Comparison of ENCODE assay signal across 13 mouse cellular contexts in genomic region chr6:116021961-116022485, GRCm38 (mm10). TPM values are rescaled to one million over a fixed set of nuclear protein-coding genes. Genes with fewer than 3 reads are reported as not detected.
DNase-seq lines count a peak whose midpoint lies in the region; ATAC-seq and TF ChIP-seq lines count a peak whose summit lies in the region.
"Had no signal": no experiment of that assay in that cellular context is flagged by ENCODE, and none has a peak within 500 bp of the region (broad histone marks: within the 10 kb centered on the region; RNA-seq: fewer than 3 reads in every experiment).

No protein-coding gene starts in this region.

- H3K9me3 ChIP-seq in limb, embryonic 15.5 days = peaks cover 9% of the 10 kb centered on the region
- H3K9me3 ChIP-seq in limb, embryonic 10.5 days (replicated peaks) = peaks cover 6% of the 10 kb centered on the region
- peaks cover 8% of the 10 kb centered on the region for H3K9me3 ChIP-seq in embryonic facial prominence, embryonic 10.5 days

- TF ChIP-seq POLR2A in cerebellum, adult 2 months (IDR thresholded peaks at IDR 0.05; ENCODE audit: borderline replicate concordance, insufficient read depth, low read length) = no peak

- TF ChIP-seq CTCF in cerebellum, adult 2 months (IDR thresholded peaks at IDR 0.05; ENCODE audit: borderline replicate concordance, insufficient read depth, low read depth, low read length) = no peak

- no peaks in the 10 kb centered on the region for H3K4me1 ChIP-seq in limb, embryonic 15.5 days
- no peaks in the 10 kb centered on the region for H3K4me1 ChIP-seq in limb, embryonic 10.5 days
- H3K4me1 ChIP-seq in embryonic facial prominence, embryonic 10.5 days = no peaks in the 10 kb centered on the region
- no peaks in the 10 kb centered on the region for H3K4me1 ChIP-seq in cerebellum, adult 2 months (ENCODE audit: control insufficient read depth, insufficient read depth, low read length)
- H3K4me1 ChIP-seq: embryonic facial prominence, embryonic 15.5 days; neural tube, embryonic 13.5 days had no signal

- H3K27ac ChIP-seq in limb, embryonic 15.5 days = no peak overlapping the region
- no peak overlapping the region for H3K27ac ChIP-seq in limb, embryonic 10.5 days
- H3K27ac ChIP-seq in embryonic facial prominence, embryonic 10.5 days (replicated peaks) = no peak overlapping the region
- no peak overlapping the region for H3K27ac ChIP-seq in cerebellum, adult 2 months (ENCODE audit: insufficient read depth, low read length)
- H3K27ac ChIP-seq: embryonic facial prominence, embryonic 15.5 days; liver, embryonic 14.5 days; neural tube, embryonic 13.5 days had no signal

- peaks cover 34% of the 10 kb centered on the region for H3K36me3 ChIP-seq in limb, embryonic 15.5 days
- peaks cover 38% of the 10 kb centered on the region for H3K36me3 ChIP-seq in limb, embryonic 10.5 days
- H3K36me3 ChIP-seq in embryonic facial prominence, embryonic 10.5 days (replicated peaks) = peaks cover 46% of the 10 kb centered on the region

- no peak overlapping the region for H3K4me3 ChIP-seq in limb, embryonic 15.5 days
- no peak overlapping the region for H3K4me3 ChIP-seq in limb, embryonic 10.5 days
- H3K4me3 ChIP-seq in embryonic facial prominence, embryonic 10.5 days = no peak overlapping the region
- no peak overlapping the region for H3K4me3 ChIP-seq in cerebellum, adult 2 months (replicated peaks; ENCODE audit: insufficient read depth, low read depth, low read length)
- H3K4me3 ChIP-seq: embryonic facial prominence, embryonic 15.5 days; neural tube, embryonic 13.5 days had no signal

- peak; percentile 31; the same call in 1 of the 2 replicates for ATAC-seq in cerebellum, adult (ENCODE audit: insufficient number of reproducible peaks, low FRiP score, low TSS enrichment)
- ATAC-seq in limb, embryonic 15.5 days (ENCODE audit: insufficient number of reproducible peaks, low FRiP score, low TSS enrichment, low read depth) = peak; percentile 35; the same call in 1 of the 2 replicates
- peak; percentile 60 for ATAC-seq in megakaryocyte progenitor cell, adult 5-6 weeks (replicated peaks; ENCODE audit: poor library complexity)

- WGBS in limb, embryonic 15.5 days = 84% methylated on average over 9 of the region's 9 CpGs
- WGBS in limb, embryonic 10.5 days = 89% methylated on average over 9 of the region's 9 CpGs
- WGBS in embryonic facial prominence, embryonic 10.5 days = 85% methylated on average over 9 of the region's 9 CpGs
- WGBS in cerebellum, adult 2 months = 54% methylated on average over 9 of the region's 9 CpGs

- no peak overlapping the region for H3K4me2 ChIP-seq in limb, embryonic 15.5 days
- H3K4me2 ChIP-seq: embryonic facial prominence, embryonic 15.5 days; neural tube, embryonic 13.5 days had no signal

- DNase-seq in cerebellum, adult 18-20 months = no peak
- DNase-seq in limb, embryonic 10.5 days (ENCODE audit: low spot score) = no peak
- DNase-seq in embryonic facial prominence, embryonic 10.5 days (ENCODE audit: low spot score) = peak; percentile 21
- no peak for DNase-seq in urinary bladder, postnatal 25 days (ENCODE audit: low spot score)
- no peak for DNase-seq in cerebellum, adult 2 months
- DNase-seq: heart, adult 18-20 months; kidney, postnatal 36 days had no signal

- H3K9ac ChIP-seq in limb, embryonic 15.5 days = no peak overlapping the region
- H3K9ac ChIP-seq: embryonic facial prominence, embryonic 15.5 days; liver, embryonic 14.5 days; neural tube, embryonic 13.5 days had no signal

- H3K27me3 ChIP-seq in limb, embryonic 15.5 days = no peaks in the 10 kb centered on the region
- no peaks in the 10 kb centered on the region for H3K27me3 ChIP-seq in limb, embryonic 10.5 days (ENCODE audit: low read depth, poor library complexity, severe bottlenecking)
- H3K27me3 ChIP-seq in embryonic facial prominence, embryonic 10.5 days (replicated peaks; ENCODE audit: low read depth, poor library complexity, severe bottlenecking) = no peaks in the 10 kb centered on the region
- no peaks in the 10 kb centered on the region for H3K27me3 ChIP-seq in cerebellum, adult 2 months (ENCODE audit: control insufficient read depth, insufficient read depth, low read length)
- H3K27me3 ChIP-seq: embryonic facial prominence, embryonic 15.5 days; neural tube, embryonic 13.5 days had no signal

RNA-seq across cellular contexts. Expression of gene Plxnd1, which starts 27.2 kb away (rescaled TPM):
- 31.7 and 32.2 TPM in 2 replicates for polyA plus RNA-seq in limb, embryonic 15.5 days (2015; fragmentation: Nextera tagmentation; extraction: Ambion mirVana)
- polyA plus RNA-seq in limb, embryonic 10.5 days (2016; fragmentation: Nextera tagmentation; extraction: Ambion mirVana) = 27.9 and 30.9 TPM in 2 replicates
- 26.8 and 28.1 TPM in 2 replicates for polyA plus RNA-seq in embryonic facial prominence, embryonic 10.5 days (2016; fragmentation: Nextera tagmentation; extraction: Ambion mirVana)
- total RNA-seq in megakaryocyte progenitor cell, adult 5-6 weeks (2015) = 51.5 and 70.9 TPM in 2 replicates
- total RNA-seq in megakaryocyte progenitor cell, adult 5-6 weeks (2017) = 33.9 and 43.9 TPM in 2 replicates
- polyA plus RNA-seq in cerebellum, adult 2 months (2012; rRNA removed) = 24.2 and 29.4 TPM in 2 replicates
